Mouse (Mus musculus) macrophage (primary cell): ENCODE measurements around the gene Pde4d. TPM values are rescaled to one million over a fixed set of nuclear protein-coding genes. Genes with fewer than 3 reads are reported as not detected.

Experiments used
- H3K27ac ChIP-seq: fragments of 350-480 bp; formaldehyde crosslinking; 2 replicates; pipeline ENCODE4 v1.9.0; 2021
- H3K36me3 ChIP-seq: fragments of 350-480 bp; formaldehyde crosslinking; 2 replicates; pipeline ENCODE4 v1.9.0; 2021; ENCODE audit errors: inconsistent target
- H3K4me3 ChIP-seq: fragments of 350-480 bp; formaldehyde crosslinking; 2 replicates; pipeline ENCODE4 v1.9.0; 2021; ENCODE audit errors: inconsistent target
- H3K79me2 ChIP-seq: fragments of 350-480 bp; formaldehyde crosslinking; 2 replicates; pipeline ENCODE4 v1.9.0; 2021; ENCODE audit errors: inconsistent target
- WGBS: methylation state at CpG from one replicate; pipeline ENCODE4 v1.1.7; 2026; ENCODE audit warnings: inconsistent platforms; ENCODE audit not compliant: missing documents; 5-methylcytosine and 5-hydroxymethylcytosine counted together
- polyA plus RNA-seq: library from polyadenylated mRNA; stranded (reverse); fragments of 250-400 nt; gene quantifications from 3 replicates; pipeline ENCODE4 v1.2.4, GENCODE M21; 2018; ENCODE audit warnings: inconsistent platforms

Gene Pde4d
- polyA plus RNA-seq, 1 experiment from 2014 or later = 0.82 TPM

DNA sequence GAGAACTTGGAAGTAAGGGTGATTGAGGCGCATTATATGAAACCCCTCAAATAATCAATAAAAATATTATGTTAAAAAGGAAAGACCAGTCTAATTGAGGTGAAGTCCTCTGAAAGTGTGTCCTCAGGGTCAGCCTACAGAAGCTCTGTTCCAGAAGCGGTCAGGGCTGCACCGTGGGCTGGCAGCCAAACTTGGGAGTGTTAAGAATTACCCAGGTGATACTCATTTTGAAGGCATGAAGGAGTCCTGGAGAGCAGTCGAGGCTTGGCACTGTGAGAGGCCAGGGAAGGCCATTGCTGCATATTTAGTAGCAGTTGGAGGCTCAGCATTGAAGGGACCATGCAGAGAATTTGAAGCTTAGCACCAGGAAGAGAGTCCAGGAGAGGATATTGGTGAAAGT is 471.4 kb downstream of the Pde4d start:
- Histone ChIP-seq H3K27ac (no peak overlapping the region), H3K4me3 (no peak overlapping the region), H3K36me3 (no peaks in the 10 kb centered on the region), H3K79me2 (no peaks in the 10 kb centered on the region)
- WGBS = 83% methylated on average over 4 of the region's 4 CpGs

- no CpG with 5 or more reads among the region's 3 CpGs for WGBS
- Histone ChIP-seq H3K36me3 (no peaks in the 10 kb centered on the region), H3K4me3 (no peak overlapping the region), H3K79me2 (no peaks in the 10 kb centered on the region), H3K27ac (no peak overlapping the region)
Measured at GRCm38 (mm10) chr13:108934854-108935253, 485.1 kb downstream of the Pde4d start.

DNA sequence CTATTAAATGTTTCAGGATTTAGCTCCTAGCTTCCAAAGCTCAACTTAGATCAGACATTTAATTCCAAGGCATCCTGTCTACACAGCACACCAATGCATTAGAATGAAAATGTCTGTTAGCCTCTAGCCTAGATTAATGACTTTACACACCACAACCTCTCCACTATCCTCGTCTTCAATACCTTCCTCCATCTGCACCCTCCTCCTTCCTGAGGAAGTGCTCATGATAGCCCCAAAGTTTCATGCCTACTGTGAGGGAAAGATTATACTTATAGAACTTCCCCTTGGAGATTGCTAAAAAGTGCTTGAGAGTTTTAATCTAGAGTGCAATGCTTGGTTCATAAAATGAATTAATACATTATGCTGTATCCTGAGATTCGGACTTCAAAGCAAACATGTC is 487.5 kb downstream of the Pde4d start:
- WGBS = 17% methylated on average over 2 of the region's 2 CpGs

GRCm38 (mm10) chr13:108952911-108953310 is 503.2 kb downstream of the Pde4d start:
- no peaks in the 10 kb centered on the region for H3K79me2 ChIP-seq
- H3K27ac ChIP-seq = no peak overlapping the region
- 100% methylated on average over 1 of the region's 1 CpGs for WGBS
- no peak overlapping the region for H3K4me3 ChIP-seq
- H3K36me3 ChIP-seq = no peaks in the 10 kb centered on the region

More for the DNA sequence above, 487.5 kb downstream of the Pde4d start:
- H3K79me2 ChIP-seq = no peaks in the 10 kb centered on the region
- no peaks in the 10 kb centered on the region for H3K36me3 ChIP-seq
- no peak overlapping the region for H3K4me3 ChIP-seq
- H3K27ac ChIP-seq = no peak overlapping the region

DNA sequence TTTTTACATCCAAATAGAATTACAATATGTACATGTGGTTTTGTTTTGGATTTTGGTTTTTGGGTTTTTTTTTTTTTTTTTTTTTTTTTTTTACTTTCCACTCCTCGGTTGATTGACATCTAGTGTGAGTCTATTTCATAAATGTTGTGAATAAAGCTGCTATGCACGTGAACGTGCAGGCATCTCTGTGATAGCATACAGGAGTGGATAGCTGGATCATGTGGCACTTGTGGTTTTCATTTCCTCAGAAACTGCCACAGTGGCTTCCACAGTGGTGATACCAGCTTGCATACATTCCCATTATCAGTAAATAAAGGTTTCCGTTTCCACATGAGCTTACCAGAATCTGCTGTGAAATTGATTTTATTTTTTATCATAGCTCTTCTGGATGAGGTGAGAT is 506.3 kb downstream of the Pde4d start:
- Histone ChIP-seq H3K4me3 (no peak overlapping the region), H3K79me2 (no peaks in the 10 kb centered on the region), H3K27ac (no peak overlapping the region), H3K36me3 (no peaks in the 10 kb centered on the region)
- 7% methylated on average over 4 of the region's 4 CpGs for WGBS

GRCm38 (mm10) chr13:108964056-108964455 is 514.3 kb downstream of the Pde4d start:
- Histone ChIP-seq H3K36me3 (no peaks in the 10 kb centered on the region), H3K4me3 (no peak overlapping the region), H3K27ac (no peak overlapping the region), H3K79me2 (no peaks in the 10 kb centered on the region)
- 94% methylated on average over 2 of the region's 2 CpGs for WGBS

- 100% methylated on average over 1 of the region's 1 CpGs for WGBS
Measured at GRCm38 (mm10) chr13:108981144-108981543, 531.4 kb downstream of the Pde4d start.

DNA sequence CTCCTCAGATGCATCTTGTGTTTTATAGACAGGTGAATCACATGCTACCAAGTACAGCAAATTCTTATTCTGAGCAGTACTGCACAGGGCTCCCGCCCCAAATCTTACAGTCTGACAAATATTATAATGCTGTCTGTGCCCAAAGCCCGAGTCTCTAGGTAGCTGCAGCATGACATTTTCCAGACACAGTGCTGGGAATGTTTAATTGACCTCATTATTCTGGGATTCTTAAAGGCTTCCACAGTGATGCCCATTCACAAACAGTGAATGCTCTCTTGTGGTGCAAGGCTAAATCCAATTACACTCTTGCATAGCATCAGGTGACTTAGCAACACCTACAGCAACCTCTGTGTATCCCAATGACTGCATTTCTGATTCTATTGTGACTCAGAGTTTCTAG is 549.0 kb downstream of the Pde4d start:
- Histone ChIP-seq H3K27ac (no peak overlapping the region), H3K79me2 (no peaks in the 10 kb centered on the region), H3K36me3 (no peaks in the 10 kb centered on the region), H3K4me3 (no peak overlapping the region)
- 83% methylated on average over 2 of the region's 2 CpGs for WGBS

More at GRCm38 (mm10) chr13:108981144-108981543, 531.4 kb downstream of the Pde4d start:
- no peaks in the 10 kb centered on the region for H3K79me2 ChIP-seq
- no peak overlapping the region for H3K4me3 ChIP-seq
- no peaks in the 10 kb centered on the region for H3K36me3 ChIP-seq
- H3K27ac ChIP-seq = no peak overlapping the region

GRCm38 (mm10) chr13:109024703-109025102 is 575.0 kb downstream of the Pde4d start:
- H3K36me3 ChIP-seq = no peaks in the 10 kb centered on the region
- no peaks in the 10 kb centered on the region for H3K79me2 ChIP-seq
- WGBS = 94% methylated on average over 1 of the region's 1 CpGs
- no peak overlapping the region for H3K27ac ChIP-seq
- no peak overlapping the region for H3K4me3 ChIP-seq

GRCm38 (mm10) chr13:109047126-109047525 is 597.4 kb downstream of the Pde4d start:
- 90% methylated on average over 7 of the region's 7 CpGs for WGBS
- Histone ChIP-seq H3K79me2 (no peaks in the 10 kb centered on the region), H3K4me3 (no peak overlapping the region), H3K36me3 (no peaks in the 10 kb centered on the region), H3K27ac (no peak overlapping the region)

DNA sequence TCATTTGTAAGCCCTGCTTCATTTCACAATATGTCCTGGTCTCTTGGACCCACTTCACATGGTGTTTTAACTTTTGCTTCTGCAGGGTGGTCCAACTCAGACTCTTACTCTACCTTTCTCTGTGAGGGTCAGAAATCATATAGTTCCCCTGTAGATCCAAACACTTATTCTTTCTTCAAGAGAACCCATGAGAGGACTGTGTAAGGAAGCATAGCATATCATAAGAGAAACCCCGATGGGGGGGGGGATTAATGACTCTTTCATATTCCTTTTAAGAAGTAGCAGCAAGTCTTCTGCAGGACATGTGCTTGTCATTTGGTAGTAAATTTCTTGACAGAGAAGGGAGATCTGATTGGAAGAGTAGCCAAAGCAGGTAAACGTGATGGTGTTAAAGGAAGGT is 603.1 kb downstream of the Pde4d start:
- no peaks in the 10 kb centered on the region for H3K36me3 ChIP-seq
- WGBS = 93% methylated on average over 2 of the region's 2 CpGs
- no peaks in the 10 kb centered on the region for H3K79me2 ChIP-seq
- H3K4me3 ChIP-seq = no peak overlapping the region
- no peak overlapping the region for H3K27ac ChIP-seq

- no peaks in the 10 kb centered on the region for H3K79me2 ChIP-seq
- H3K36me3 ChIP-seq = no peaks in the 10 kb centered on the region
- WGBS = 90% methylated on average over 10 of the region's 10 CpGs
- H3K27ac ChIP-seq = no peak overlapping the region
- no peak overlapping the region for H3K4me3 ChIP-seq
Measured at GRCm38 (mm10) chr13:109053242-109054018, 603.7 kb downstream of the Pde4d start.

- WGBS = 88% methylated on average over 4 of the region's 4 CpGs
- no peaks in the 10 kb centered on the region for H3K79me2 ChIP-seq
- no peak overlapping the region for H3K27ac ChIP-seq
- no peak overlapping the region for H3K4me3 ChIP-seq
- H3K36me3 ChIP-seq = no peaks in the 10 kb centered on the region
Measured at GRCm38 (mm10) chr13:109058045-109058444, 608.3 kb downstream of the Pde4d start.

GRCm38 (mm10) chr13:109066581-109067159 is 616.9 kb downstream of the Pde4d start:
- WGBS = 73% methylated on average over 4 of the region's 4 CpGs
- no peaks in the 10 kb centered on the region for H3K79me2 ChIP-seq
- no peaks in the 10 kb centered on the region for H3K36me3 ChIP-seq
- no peak overlapping the region for H3K27ac ChIP-seq
- H3K4me3 ChIP-seq = no peak overlapping the region
